In genomic region chr12:86824860-86825583, GRCm38 (mm10) we compare ENCODE assay signal across 8 mouse cellular contexts. TPM values are rescaled to one million over a fixed set of nuclear protein-coding genes. Genes with fewer than 3 reads are reported as not detected.
A peak's percentile ranks its signal among the peaks of the same experiment; 100 is the strongest.
DNase-seq lines count a peak whose midpoint lies in the region; ATAC-seq and TF ChIP-seq lines count a peak whose summit lies in the region.

No protein-coding gene starts in this region.

- H3K4me3 ChIP-seq in bone marrow macrophage, adult 2 months (ENCODE audit: insufficient read depth, low read length) = peak overlapping the region; percentile 51
- peak overlapping the region; percentile 36; the same call in 1 of the 2 replicates for H3K4me3 ChIP-seq in heart, embryonic 15.5 days
- no peak overlapping the region for H3K4me3 ChIP-seq in neural tube, embryonic 13.5 days
- H3K4me3 ChIP-seq in testis, adult 2 months (ENCODE audit: control insufficient read depth, low read depth, low read length) = peak overlapping the region; percentile 84

- peak overlapping the region; percentile 64 for H3K4me2 ChIP-seq in heart, embryonic 15.5 days
- H3K4me2 ChIP-seq in neural tube, embryonic 13.5 days = peak overlapping the region; percentile 46

- H3K27ac ChIP-seq in bone marrow macrophage, adult 2 months (ENCODE audit: insufficient read depth, low read depth, low read length) = peak overlapping the region; percentile 96
- peak overlapping the region; percentile 99 for H3K27ac ChIP-seq in heart, embryonic 15.5 days
- peak overlapping the region; percentile 100 for H3K27ac ChIP-seq in neural tube, embryonic 13.5 days (replicated peaks)
- peak overlapping the region; percentile 72 for H3K27ac ChIP-seq in testis, adult 2 months (ENCODE audit: control insufficient read depth, insufficient read depth, low read depth, low read length)

- ATAC-seq in heart, embryonic 15.5 days (replicated peaks; ENCODE audit: insufficient number of reproducible peaks, insufficient read depth, low FRiP score, low read depth) = peak; percentile 77
- peak; percentile 54 for ATAC-seq in neural tube, embryonic 13.5 days (ENCODE audit: low read depth)

- no peaks in the 10 kb centered on the region for H3K27me3 ChIP-seq in heart, embryonic 15.5 days
- H3K27me3 ChIP-seq in neural tube, embryonic 13.5 days = no peaks in the 10 kb centered on the region
- no peaks in the 10 kb centered on the region for H3K27me3 ChIP-seq in testis, adult 2 months (ENCODE audit: control insufficient read depth, insufficient read depth, low read length)

- TF ChIP-seq CTCF in bone marrow macrophage, adult 2 months (IDR thresholded peaks at IDR 0.05; ENCODE audit: low read depth, low read length) = no peak
- no peak for TF ChIP-seq CTCF in testis, adult 2 months (IDR thresholded peaks at IDR 0.05; ENCODE audit: control insufficient read depth, insufficient read depth, insufficient replicate concordance, low read depth, low read length)

- DNase-seq in CD4-positive, CD25-positive, alpha-beta regulatory T cell, adult 2 months (ENCODE audit: low read depth, low spot score) = peak; percentile 80
- peak; percentile 94 for DNase-seq in fibroblast of lung, adult 2 months (ENCODE audit: low read depth)
- peak; percentile 95 for DNase-seq in kidney, postnatal 10 days
- peak; percentile 95 to 97 for DNase-seq in lung, adult 18-20 months

- TF ChIP-seq POLR2A in bone marrow macrophage, adult 2 months (IDR thresholded peaks at IDR 0.05; ENCODE audit: borderline replicate concordance, low read depth, low read length) = no peak
- no peak for TF ChIP-seq POLR2A in testis, adult 2 months (IDR thresholded peaks at IDR 0.05; ENCODE audit: control insufficient read depth, low read depth, low read length)

- H3K9me3 ChIP-seq in heart, embryonic 15.5 days (replicated peaks) = no peaks in the 10 kb centered on the region
- no peaks in the 10 kb centered on the region for H3K9me3 ChIP-seq in neural tube, embryonic 13.5 days

- H3K9ac ChIP-seq in heart, embryonic 15.5 days = no peak overlapping the region
- H3K9ac ChIP-seq in neural tube, embryonic 13.5 days = peak overlapping the region; percentile 51

- 3% methylated on average over 14 of the region's 14 CpGs for WGBS in heart, embryonic 15.5 days
- 6% methylated on average over 14 of the region's 14 CpGs for WGBS in neural tube, embryonic 13.5 days

- H3K4me1 ChIP-seq in bone marrow macrophage, adult 2 months (ENCODE audit: control insufficient read depth, insufficient read depth, low read length) = peaks cover 34% of the 10 kb centered on the region
- peaks cover 60% of the 10 kb centered on the region for H3K4me1 ChIP-seq in heart, embryonic 15.5 days (replicated peaks)
- peaks cover 71% of the 10 kb centered on the region for H3K4me1 ChIP-seq in neural tube, embryonic 13.5 days (replicated peaks)
- peaks cover 23% of the 10 kb centered on the region for H3K4me1 ChIP-seq in testis, adult 2 months (ENCODE audit: control insufficient read depth, insufficient read depth, low read length)

- no peaks in the 10 kb centered on the region for H3K36me3 ChIP-seq in heart, embryonic 15.5 days
- no peaks in the 10 kb centered on the region for H3K36me3 ChIP-seq in neural tube, embryonic 13.5 days
- no peaks in the 10 kb centered on the region for H3K36me3 ChIP-seq in testis, adult 2 months (ENCODE audit: control insufficient read depth, insufficient read depth, low read length)

RNA-seq across cellular contexts. Expression of gene Irf2bpl, which starts 59.6 kb away (rescaled TPM):
- 11.4 and 12.0 TPM in 2 replicates for polyA plus RNA-seq in bone marrow macrophage, adult 2 months (2012; ENCODE audit: insufficient read depth, insufficient read length, missing spikeins)
- 40.1 and 41.7 TPM in 2 replicates for polyA plus RNA-seq in heart, embryonic 15.5 days (2015; fragmentation: Nextera tagmentation; extraction: Ambion mirVana)
- polyA plus RNA-seq in neural tube, embryonic 13.5 days (2015; fragmentation: Nextera tagmentation; extraction: Ambion mirVana) = 59.9 and 60.7 TPM in 2 replicates
- polyA plus RNA-seq in testis, adult 2 months (2012; rRNA removed) = 2.8 and 3.2 TPM in 2 replicates
